Mouse (Mus musculus) brain, embryonic 18.5 days (tissue): ENCODE measurements around the gene Tmem229b.
A peak's percentile ranks its signal among the peaks of the same experiment; 100 is the strongest.
"Not testable (repeated sequence)": the region's sequence is repeated elsewhere in the genome, so short reads cannot be mapped to it uniquely, and the experiment has no call there.

Experiments used
- DNase-seq: peaks from one replicate; pipeline ENCODE4 v3.0.0-alpha.2; 2012; ENCODE audit warnings: low read depth, low spot score

Gene Tmem229b

DNA sequence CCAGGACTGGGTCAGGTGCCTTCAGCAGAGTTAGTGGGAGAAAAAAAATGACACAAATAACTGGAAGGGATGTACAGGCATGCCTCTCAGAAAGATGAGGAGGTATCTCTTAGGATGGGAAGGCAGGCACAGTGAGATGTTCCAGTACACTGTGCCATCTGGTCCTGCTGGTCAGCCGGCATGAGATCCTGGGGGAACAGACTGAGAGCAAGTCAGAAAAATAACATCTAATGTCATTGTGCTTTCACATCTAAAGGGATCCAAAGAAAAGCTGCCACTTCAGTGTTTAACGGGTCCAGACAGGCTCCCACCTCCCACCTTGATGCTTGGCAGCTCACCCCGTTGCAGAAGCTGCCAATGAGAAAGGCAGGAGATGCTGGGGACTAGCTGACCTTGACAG is 54.9 kb downstream of the Tmem229b start:
- DNase-seq = no peak

- DNase-seq = no peak
Observed at GRCm38 (mm10) chr12:78952053-78952452, 55.4 kb downstream of the Tmem229b start.

- no peak for DNase-seq
Observed at GRCm38 (mm10) chr12:78947661-78948060, 59.8 kb downstream of the Tmem229b start.

- no peak for DNase-seq
Observed at GRCm38 (mm10) chr12:78947161-78947560, 60.3 kb downstream of the Tmem229b start.

- DNase-seq = no peak
Observed at GRCm38 (mm10) chr12:78942931-78943330, 64.5 kb downstream of the Tmem229b start.

GRCm38 (mm10) chr12:78940081-78940480 is 67.3 kb downstream of the Tmem229b start:
- no peak for DNase-seq

DNA sequence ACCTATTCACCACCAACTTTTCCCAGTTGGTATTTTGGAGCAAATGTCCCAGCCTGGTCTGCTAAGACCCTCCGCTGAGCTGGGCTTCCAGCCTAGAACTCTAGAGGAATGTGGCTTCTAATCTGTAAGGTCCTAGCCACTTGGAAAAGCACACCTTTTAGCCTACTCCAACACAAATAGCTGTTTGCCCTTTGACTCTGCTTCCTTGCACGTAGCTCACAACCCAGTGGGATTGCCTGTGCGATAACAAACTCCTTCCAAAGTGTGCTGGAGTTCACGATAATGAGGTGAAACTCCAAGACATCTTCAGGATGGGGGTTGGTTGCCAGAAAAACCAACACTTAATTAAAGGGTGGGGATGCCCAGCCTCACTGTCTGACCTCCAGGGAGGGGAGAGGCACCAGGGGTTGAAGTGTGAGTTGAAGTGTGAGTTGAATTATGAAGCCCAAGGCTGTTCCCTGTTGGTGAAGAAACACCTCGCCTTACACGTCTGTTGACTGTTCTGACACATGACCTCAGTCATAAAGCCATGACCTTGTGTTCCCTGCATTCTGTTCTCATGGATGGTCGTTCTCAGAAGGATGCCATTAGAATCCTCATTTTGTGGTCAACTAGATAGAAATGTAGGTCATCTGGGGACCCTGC is 67.9 kb downstream of the Tmem229b start:
- DNase-seq = no peak

GRCm38 (mm10) chr12:78936494-78936893 is 70.9 kb downstream of the Tmem229b start:
- DNase-seq = no peak

DNA sequence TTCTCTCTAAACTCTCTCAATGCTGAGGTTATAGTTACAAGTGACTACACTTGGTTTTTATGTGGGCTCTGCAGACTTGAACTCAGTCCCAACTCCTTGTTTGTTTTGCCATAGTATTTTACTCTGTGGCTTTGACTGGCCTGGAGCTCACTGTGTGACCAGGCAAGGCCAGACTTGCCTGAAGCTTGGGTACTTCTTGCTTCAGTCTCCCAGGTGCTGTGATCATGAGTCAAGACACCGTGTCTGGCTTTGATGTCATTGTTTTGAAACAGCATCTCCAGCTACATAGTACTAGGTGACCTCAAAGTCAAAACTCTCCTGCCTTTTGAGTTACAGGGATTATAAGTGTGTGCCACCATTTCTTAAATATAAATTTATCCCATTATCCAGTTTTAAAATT is 77.5 kb downstream of the Tmem229b start:
- no peak for DNase-seq

DNA sequence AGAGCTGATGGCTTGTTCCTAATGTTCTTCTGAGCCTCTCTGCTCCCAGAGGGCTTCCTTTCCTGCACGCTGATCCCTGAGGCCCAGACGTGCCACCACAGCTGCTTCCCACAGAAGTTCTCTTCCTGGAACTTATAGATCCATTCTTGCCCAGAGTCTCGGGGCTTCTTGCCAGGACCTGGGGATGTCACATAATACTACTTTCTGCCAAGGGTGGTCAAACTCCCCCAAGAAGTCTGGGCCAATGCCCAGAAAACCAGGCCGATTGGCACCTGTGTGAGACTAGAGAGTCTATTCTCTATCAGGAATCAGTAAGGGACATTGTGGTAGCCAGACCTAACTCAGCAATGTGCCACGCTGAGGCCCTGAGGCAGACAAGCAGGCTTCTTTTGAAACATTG is 80.1 kb downstream of the Tmem229b start:
- no peak for DNase-seq

GRCm38 (mm10) chr12:78923539-78924189 is 83.8 kb downstream of the Tmem229b start:
- DNase-seq = no peak

- not testable (repeated sequence) for DNase-seq
Observed at GRCm38 (mm10) chr12:78922977-78923376, 84.5 kb downstream of the Tmem229b start.

- DNase-seq = no peak
Observed at GRCm38 (mm10) chr12:78922058-78922457, 85.4 kb downstream of the Tmem229b start.

DNA sequence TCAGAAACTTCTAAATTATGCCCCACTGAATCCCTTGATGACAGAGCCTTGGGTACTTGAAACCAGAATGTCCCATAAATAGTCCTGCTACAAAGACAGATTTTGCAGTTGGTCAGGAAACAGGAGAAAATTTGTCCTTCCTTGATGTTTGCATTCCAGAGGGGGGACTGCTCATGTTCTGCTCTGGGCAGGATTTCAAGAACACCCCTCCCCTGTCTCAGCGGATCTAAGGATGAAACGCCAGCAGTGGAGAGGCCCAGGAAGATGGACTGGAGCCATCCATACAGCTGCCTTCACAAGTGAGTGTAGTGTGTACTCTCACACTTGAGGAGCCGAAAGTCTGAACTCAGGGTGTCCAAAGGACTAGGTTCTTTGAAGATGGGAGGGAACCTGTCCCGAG is 86.0 kb downstream of the Tmem229b start:
- no peak for DNase-seq

GRCm38 (mm10) chr12:78919079-78919712 is 88.2 kb downstream of the Tmem229b start:
- DNase-seq = peak; percentile 52

GRCm38 (mm10) chr12:78918227-78919078 is 89.0 kb downstream of the Tmem229b start:
- DNase-seq = peak; percentile 66

DNA sequence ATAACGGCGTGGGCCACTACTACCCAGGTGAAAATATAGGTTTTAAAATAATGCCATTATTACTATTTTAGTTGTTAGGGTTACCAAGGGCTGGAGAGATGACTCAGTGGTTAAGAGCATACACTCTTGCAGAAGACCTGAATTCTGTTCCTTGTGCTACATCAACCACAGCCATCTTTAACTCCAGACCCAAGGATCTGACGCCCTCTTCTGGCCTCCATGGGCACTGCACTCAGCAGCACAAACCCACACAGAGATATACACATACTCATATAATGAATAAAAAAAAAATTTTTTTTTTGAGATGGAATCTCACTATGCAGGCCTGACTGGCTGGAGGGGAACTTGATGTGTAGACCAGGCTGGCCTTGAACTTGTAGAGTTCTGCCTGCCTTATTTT is 91.1 kb downstream of the Tmem229b start:
- no peak for DNase-seq

DNA sequence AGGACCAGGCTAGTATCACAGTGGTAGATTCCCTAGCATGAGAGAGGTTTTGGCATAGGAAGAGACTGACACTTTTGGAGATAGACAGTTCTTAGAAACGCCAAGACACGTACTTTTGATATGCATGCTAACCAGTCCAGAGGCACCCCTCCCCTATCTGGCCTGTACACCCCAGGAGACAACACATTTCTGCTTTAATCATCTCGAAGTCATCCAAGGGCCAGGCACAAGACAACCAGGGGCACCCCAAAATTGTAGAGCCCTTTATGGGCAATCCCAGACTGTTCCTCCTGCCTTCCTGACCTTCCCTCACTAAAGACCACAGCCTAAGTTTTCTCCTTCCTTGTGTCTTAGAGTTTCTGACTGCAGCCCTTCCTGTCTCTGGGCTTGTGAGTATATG is 91.9 kb downstream of the Tmem229b start:
- DNase-seq = no peak

GRCm38 (mm10) chr12:78914458-78914857 is 93.0 kb downstream of the Tmem229b start:
- no peak for DNase-seq
